Mouse (Mus musculus): ENCODE data around the gene Pias4. TPM values are rescaled to one million over a fixed set of nuclear protein-coding genes. Genes with fewer than 3 reads are reported as not detected.

Gene Pias4
- total RNA-seq, 2 experiments from 2014 or later = 12.3 to 12.8 TPM

GRCm38 (mm10) chr10:81106113-81106721 is 61.5 kb downstream of the Pias4 start:
- intact Hi-C loops (cut with DNase I; ENCODE audit: low total_unique reads) = no loop called here
- peak; percentile 88 for DNase-seq

- intact Hi-C loops (cut with DNase I; ENCODE audit: low total_unique reads) = no loop called here
- peak; percentile 98 for DNase-seq
Measured at GRCm38 (mm10) chr10:81105565-81106112, 62.1 kb downstream of the Pias4 start, which contains the start of gene Map2k2. Gene Map2k2, plus strand, starts transcription at chr10:81105915.

Small RNA genes lying within 50 kb of the gene (microRNA-seq; reads per million reads assigned to microRNA genes)
- gene Mir5615-1 (0 reads per million in 2 experiments), gene Mir5615-2 (0 reads per million in 2 experiments)

Other genes with a start within 250 kb of the Pias4 start
- gene Lmnb2, start 249.7 kb downstream of the Pias4 start, total RNA-seq (2021) = 10 to 100 TPM in 1 of 2 experiments, 1 to 10 TPM in 1; 9.4 to 14.3 TPM
- 10 to 100 TPM; 21.5 to 28.7 TPM for gene Gadd45b, start 237.8 kb downstream of the Pias4 start, total RNA-seq (2021)
- 1 to 10 TPM in 1 of 2 experiments, under 1 TPM in 1; 0.44 to 1.1 TPM for gene Gng7, start 153.0 kb downstream of the Pias4 start, total RNA-seq (2021)
- under 1 TPM; 0.24 to 0.72 TPM for gene Diras1, start 142.3 kb downstream of the Pias4 start, total RNA-seq (2021)
- gene Slc39a3, start 130.5 kb downstream of the Pias4 start, total RNA-seq (2021) = 10 to 100 TPM; 11.3 to 11.9 TPM
- gene Sgta, start 107.7 kb downstream of the Pias4 start, total RNA-seq (2021) = 10 to 100 TPM; 78.6 to 79.9 TPM
- gene Thop1, start 97.9 kb downstream of the Pias4 start, total RNA-seq (2021) = 10 to 100 TPM; 22.4 to 23.0 TPM
- gene Creb3l3, start 69.0 kb downstream of the Pias4 start, total RNA-seq (2021) = 1 to 10 TPM in 1 of 2 experiments, under 1 TPM in 1; 0.53 to 1.1 TPM
- 100 to 1,000 TPM; 163 to 171 TPM for gene Map2k2, start 62.0 kb downstream of the Pias4 start, total RNA-seq (2021)
- gene Zbtb7a, start 32.7 kb downstream of the Pias4 start, total RNA-seq (2021) = 10 to 100 TPM; 28.2 to 30.1 TPM
- 100 to 1,000 TPM; 892 to 898 TPM for gene Eef2, start 8.7 kb upstream of the Pias4 start, total RNA-seq (2021)
- 10 to 100 TPM; 21.2 to 24.8 TPM for gene Dapk3, start 15.1 kb upstream of the Pias4 start, total RNA-seq (2021)
- gene 4930442H23Rik, start 15.9 kb upstream of the Pias4 start, total RNA-seq (2021) = not detected
- 1 to 10 TPM; 1.8 to 5.5 TPM for gene Nmrk2, start 34.1 kb upstream of the Pias4 start, total RNA-seq (2021)
- gene Atcay, start 62.9 kb upstream of the Pias4 start, total RNA-seq (2021) = under 1 TPM in 1 of 2 experiments, not detected in 1; 0.06 TPM
- gene Zfr2, start 65.2 kb upstream of the Pias4 start, total RNA-seq (2021) = 1 to 10 TPM; 1.7 to 2.5 TPM
- gene Matk, start 85.0 kb upstream of the Pias4 start, total RNA-seq (2021) = under 1 TPM; 0.33 to 0.57 TPM
- gene Mrpl54, start 99.0 kb upstream of the Pias4 start, total RNA-seq (2021) = 10 to 100 TPM; 93.1 to 99.9 TPM
- 10 to 100 TPM; 62.8 to 71.1 TPM for gene Apba3, start 99.0 kb upstream of the Pias4 start, total RNA-seq (2021)
- gene Tjp3, start 123.7 kb upstream of the Pias4 start, total RNA-seq (2021) = not detected
- gene Pip5k1c, start 125.0 kb upstream of the Pias4 start, total RNA-seq (2021) = 10 to 100 TPM; 18.5 to 22.8 TPM
- 1 to 10 TPM; 7.7 to 10.0 TPM for gene Cactin, start 153.2 kb upstream of the Pias4 start, total RNA-seq (2021)
- gene Tbxa2r, start 160.8 kb upstream of the Pias4 start, total RNA-seq (2021) = 1 to 10 TPM; 1.5 to 2.2 TPM
- gene Gipc3, start 175.3 kb upstream of the Pias4 start, total RNA-seq (2021) = 1 to 10 TPM; 1.8 to 2.0 TPM
- 10 to 100 TPM; 24.3 to 25.8 TPM for gene Hmg20b, start 182.6 kb upstream of the Pias4 start, total RNA-seq (2021)
- 1 to 10 TPM; 3.7 to 4.0 TPM for gene Mfsd12, start 189.6 kb upstream of the Pias4 start, total RNA-seq (2021)
- under 1 TPM; 0.37 to 0.42 TPM for gene 4930404N11Rik, start 197.9 kb upstream of the Pias4 start, total RNA-seq (2021)
- gene Fzr1, start 210.6 kb upstream of the Pias4 start, total RNA-seq (2021) = 10 to 100 TPM; 11.9 to 15.4 TPM
- gene Dohh, start 216.5 kb upstream of the Pias4 start, total RNA-seq (2021) = 10 to 100 TPM; 38.6 to 39.8 TPM
- gene Gm48551, start 216.5 kb upstream of the Pias4 start, total RNA-seq (2021) = under 1 TPM; 0.41 to 0.47 TPM
- under 1 TPM in 1 of 2 experiments, not detected in 1; 0.80 TPM for gene Gm48552, start 221.1 kb upstream of the Pias4 start, total RNA-seq (2021)
- gene Smim24, start 225.1 kb upstream of the Pias4 start, total RNA-seq (2021) = under 1 TPM; 0.45 to 0.91 TPM